8 mouse cellular contexts compared by ENCODE assay signal in genomic region chr12:91587077-91587476, GRCm38 (mm10). TPM values are rescaled to one million over a fixed set of nuclear protein-coding genes. Genes with fewer than 3 reads are reported as not detected.
DNase-seq lines count a peak whose midpoint lies in the region; ATAC-seq and TF ChIP-seq lines count a peak whose summit lies in the region.

No protein-coding gene starts in this region.

- H3K9ac ChIP-seq in neural tube, embryonic 11.5 days (ENCODE audit: low read length), result no peak overlapping the region
- H3K9ac ChIP-seq in limb, embryonic 14.5 days (ENCODE audit: low read depth, low read length, severe bottlenecking), result no peak overlapping the region
- no peak overlapping the region for H3K9ac ChIP-seq in stomach, postnatal 0 days (ENCODE audit: low read length)

- TF ChIP-seq CTCF in stomach, postnatal 0 days (IDR thresholded peaks at IDR 0.05; ENCODE audit: low read depth), result no peak

- H3K27ac ChIP-seq in neural tube, embryonic 11.5 days (ENCODE audit: low read depth, low read length), result no peak overlapping the region
- H3K27ac ChIP-seq in limb, embryonic 14.5 days (replicated peaks; ENCODE audit: low read depth, low read length), result no peak overlapping the region
- no peak overlapping the region for H3K27ac ChIP-seq in stomach, postnatal 0 days (replicated peaks)

- H3K9me3 ChIP-seq in neural tube, embryonic 11.5 days (ENCODE audit: control insufficient read depth, low read length), result no peaks in the 10 kb centered on the region
- no peaks in the 10 kb centered on the region for H3K9me3 ChIP-seq in limb, embryonic 14.5 days (ENCODE audit: control insufficient read depth, low read length)
- H3K9me3 ChIP-seq in stomach, postnatal 0 days (ENCODE audit: control insufficient read depth, low read length), result no peaks in the 10 kb centered on the region

- peaks cover 15% of the 10 kb centered on the region for H3K4me1 ChIP-seq in neural tube, embryonic 11.5 days (ENCODE audit: control insufficient read depth, insufficient read depth, low read length)
- H3K4me1 ChIP-seq in limb, embryonic 14.5 days (ENCODE audit: control insufficient read depth, insufficient read depth, low read length), result peaks cover 14% of the 10 kb centered on the region
- no peaks in the 10 kb centered on the region for H3K4me1 ChIP-seq in stomach, postnatal 0 days (replicated peaks; ENCODE audit: control insufficient read depth, insufficient read depth)

- ATAC-seq in neural tube, embryonic 11.5 days (ENCODE audit: insufficient read depth, low FRiP score, low TSS enrichment), result no peak
- ATAC-seq in limb, embryonic 14.5 days (ENCODE audit: low FRiP score, low read depth), result no peak
- no peak for ATAC-seq in stomach, postnatal 0 days (ENCODE audit: low FRiP score, low TSS enrichment)

- TF ChIP-seq POLR2A in limb, embryonic 14.5 days (IDR thresholded peaks at IDR 0.05; ENCODE audit: borderline replicate concordance, extremely low read depth, insufficient read depth, insufficient read length), result no peak

- WGBS in neural tube, embryonic 11.5 days, result 58% methylated on average over 3 of the region's 3 CpGs
- WGBS in limb, embryonic 14.5 days, result 47% methylated on average over 3 of the region's 3 CpGs
- 53% methylated on average over 3 of the region's 3 CpGs for WGBS in stomach, postnatal 0 days

- peak overlapping the region; percentile 69 for H3K4me3 ChIP-seq in neural tube, embryonic 11.5 days (ENCODE audit: low read depth, low read length)
- peak overlapping the region; percentile 90 for H3K4me3 ChIP-seq in limb, embryonic 14.5 days (replicated peaks; ENCODE audit: low read length)
- H3K4me3 ChIP-seq in stomach, postnatal 0 days (ENCODE audit: low read depth, low read length), result no peak overlapping the region

- H3K36me3 ChIP-seq in neural tube, embryonic 11.5 days (ENCODE audit: control insufficient read depth, insufficient read depth, low read length), result peaks cover 6% of the 10 kb centered on the region
- H3K36me3 ChIP-seq in limb, embryonic 14.5 days (ENCODE audit: control insufficient read depth, insufficient read depth, low read length), result peaks cover 28% of the 10 kb centered on the region
- H3K36me3 ChIP-seq in stomach, postnatal 0 days (ENCODE audit: control insufficient read depth, insufficient read depth, low read length), result no peaks in the 10 kb centered on the region

- peak overlapping the region; percentile 47 for H3K4me2 ChIP-seq in neural tube, embryonic 11.5 days (ENCODE audit: low read depth)
- peak overlapping the region; percentile 54 for H3K4me2 ChIP-seq in limb, embryonic 14.5 days (replicated peaks; ENCODE audit: low read depth, low read length, severe bottlenecking)
- peak overlapping the region; percentile 51 for H3K4me2 ChIP-seq in stomach, postnatal 0 days (replicated peaks; ENCODE audit: low read depth)

- no peak for TF ChIP-seq EP300 in stomach, postnatal 0 days (optimal IDR thresholded peaks at IDR 0.05)

- DNase-seq in cerebellum, adult 9-10 months, result peak; percentile 48
- no peak for DNase-seq in cerebellum, postnatal 10 days
- no peak for DNase-seq in neural tube, embryonic 11.5 days (ENCODE audit: low spot score)
- no peak for DNase-seq in neural tube, embryonic 10.5 days (ENCODE audit: extremely low spot score, low spot score)
- no peak for DNase-seq in limb, embryonic 14.5 days (ENCODE audit: low spot score)
- no peak for DNase-seq in stomach, postnatal 0 days (ENCODE audit: low spot score)
- no peak for DNase-seq in right cerebral cortex, postnatal 36 days (ENCODE audit: low spot score in 2 of 2)
- no peak for DNase-seq in frontal cortex, adult 2 months (ENCODE audit: extremely low spot score in 1 of 2, low spot score in 1 of 2)

- H3K27me3 ChIP-seq in neural tube, embryonic 11.5 days (ENCODE audit: control insufficient read depth, insufficient read depth, low read length), result no peaks in the 10 kb centered on the region
- H3K27me3 ChIP-seq in limb, embryonic 14.5 days (ENCODE audit: control insufficient read depth, insufficient read depth, low read length), result no peaks in the 10 kb centered on the region
- no peaks in the 10 kb centered on the region for H3K27me3 ChIP-seq in stomach, postnatal 0 days (ENCODE audit: control insufficient read depth, insufficient read depth, low read length)

RNA-seq across cellular contexts. Expression of gene Gtf2a1, which starts 3.2 kb away (rescaled TPM):
- 54.1 and 59.7 TPM in 2 replicates for polyA plus RNA-seq in neural tube, embryonic 11.5 days (2014; fragmentation: Nextera tagmentation; extraction: Ambion mirVana)
- polyA plus RNA-seq in limb, embryonic 14.5 days (2012; rRNA removed), result 16.0 and 18.0 TPM in 2 replicates
- 32.0 and 35.5 TPM in 2 replicates for polyA plus RNA-seq in limb, embryonic 14.5 days (2014; fragmentation: Nextera tagmentation; extraction: Ambion mirVana)
- 17.0 and 18.9 TPM in 2 replicates for polyA plus RNA-seq in stomach, postnatal 0 days (2015; fragmentation: Nextera tagmentation; extraction: Ambion mirVana)
- polyA plus RNA-seq in frontal cortex, adult 2 months (2012; rRNA removed), result 26.9 TPM in 2 replicates
